Mouse (Mus musculus): ENCODE measurements around the gene Fam98a.

DNA sequence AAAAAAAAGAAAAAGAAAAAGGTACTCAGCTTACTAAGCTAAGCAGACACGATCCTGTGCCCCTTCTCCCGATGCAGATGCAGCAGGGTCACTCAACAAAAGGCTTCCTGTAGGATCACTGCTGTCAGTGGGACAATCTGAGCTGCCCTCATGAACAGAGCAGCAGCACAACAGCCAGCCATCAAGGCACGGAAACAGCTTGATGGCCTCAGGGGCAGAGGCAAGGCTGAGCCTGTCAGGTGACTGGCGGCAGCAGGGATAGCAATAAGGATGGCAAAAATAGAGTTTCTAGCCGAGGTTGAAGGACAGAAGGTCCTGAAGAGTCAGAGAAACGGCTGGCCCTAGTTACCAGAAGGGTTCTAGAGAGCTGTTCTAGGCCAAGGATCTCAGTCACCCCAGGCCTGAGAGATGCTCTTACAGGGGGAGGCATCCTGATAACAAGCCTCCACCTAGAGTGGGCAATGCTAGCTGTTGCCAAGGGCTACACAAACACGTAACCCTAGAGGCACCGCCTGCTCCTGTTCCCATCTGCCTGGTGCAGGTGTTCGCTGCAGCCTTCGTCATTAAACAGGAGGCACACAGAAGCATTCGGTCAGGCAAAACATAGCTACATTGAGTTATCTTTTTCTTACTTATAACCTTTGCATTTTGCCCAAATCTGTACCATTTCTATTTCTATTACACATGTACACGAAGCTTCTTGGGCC is 17.3 kb downstream of the Fam98a start:
- TF ChIP-seq CTCF (IDR thresholded peaks at IDR 0.05; ENCODE audit: borderline replicate concordance, control insufficient read depth, extremely low read depth, insufficient read depth, low read length, poor library complexity): no peak
- no peak for TF ChIP-seq POLR2A (IDR thresholded peaks at IDR 0.05; ENCODE audit: control insufficient read depth, extremely low read depth, insufficient read depth, low read length, poor library complexity)

Data from thymus, adult 2 months (tissue).